Mouse (Mus musculus) testis, postnatal 14 days (tissue): ENCODE data around the gene Erh.

ENCODE experiments used
- DNase-seq: peaks from one replicate; pipeline ENCODE4 v3.0.0; 2021; ENCODE audit warnings: low spot score

The Erh gene

DNA sequence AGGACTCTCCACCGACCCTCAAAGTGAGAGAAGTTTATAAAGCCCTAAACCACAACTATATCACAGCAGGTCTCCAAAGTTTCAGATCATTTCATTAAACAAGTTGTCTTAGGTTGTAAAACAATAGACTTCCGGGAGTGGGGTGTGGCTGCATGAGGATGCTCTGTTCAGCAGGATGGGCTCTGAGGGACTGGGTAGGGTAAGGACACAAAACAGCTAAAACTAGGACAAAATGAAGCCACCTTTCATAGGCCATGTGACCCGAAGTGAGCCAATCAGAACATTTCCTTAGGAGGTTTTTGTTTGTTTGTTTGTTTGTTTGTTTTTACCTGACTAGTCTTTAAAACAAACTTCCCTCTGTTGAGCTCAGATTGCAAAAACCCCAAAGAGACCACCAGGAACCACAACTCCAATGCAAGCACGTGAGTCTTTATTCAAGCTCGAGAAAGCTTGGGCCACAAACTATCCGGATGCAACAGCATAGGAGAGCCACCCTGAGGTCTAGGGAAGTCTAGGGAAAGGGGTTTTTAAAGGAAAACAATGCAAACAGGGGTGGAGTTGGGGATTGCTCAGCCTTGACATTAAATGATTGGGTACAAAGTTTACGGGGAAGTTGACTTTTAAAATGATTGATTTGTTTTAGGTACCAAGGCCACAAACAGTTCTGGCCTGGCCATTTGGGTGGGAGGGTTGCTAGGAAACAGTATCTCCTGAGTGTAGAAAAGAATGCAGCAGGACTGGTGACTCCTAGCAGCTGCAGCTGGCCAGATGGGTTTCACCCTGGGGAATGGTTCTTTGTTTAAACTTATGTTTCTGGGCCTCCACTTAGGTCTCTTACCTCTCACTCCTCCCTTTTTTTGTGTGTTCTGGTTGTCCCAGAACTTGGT lies 28.5 kb downstream of the Erh start:
- no peak for DNase-seq

DNA sequence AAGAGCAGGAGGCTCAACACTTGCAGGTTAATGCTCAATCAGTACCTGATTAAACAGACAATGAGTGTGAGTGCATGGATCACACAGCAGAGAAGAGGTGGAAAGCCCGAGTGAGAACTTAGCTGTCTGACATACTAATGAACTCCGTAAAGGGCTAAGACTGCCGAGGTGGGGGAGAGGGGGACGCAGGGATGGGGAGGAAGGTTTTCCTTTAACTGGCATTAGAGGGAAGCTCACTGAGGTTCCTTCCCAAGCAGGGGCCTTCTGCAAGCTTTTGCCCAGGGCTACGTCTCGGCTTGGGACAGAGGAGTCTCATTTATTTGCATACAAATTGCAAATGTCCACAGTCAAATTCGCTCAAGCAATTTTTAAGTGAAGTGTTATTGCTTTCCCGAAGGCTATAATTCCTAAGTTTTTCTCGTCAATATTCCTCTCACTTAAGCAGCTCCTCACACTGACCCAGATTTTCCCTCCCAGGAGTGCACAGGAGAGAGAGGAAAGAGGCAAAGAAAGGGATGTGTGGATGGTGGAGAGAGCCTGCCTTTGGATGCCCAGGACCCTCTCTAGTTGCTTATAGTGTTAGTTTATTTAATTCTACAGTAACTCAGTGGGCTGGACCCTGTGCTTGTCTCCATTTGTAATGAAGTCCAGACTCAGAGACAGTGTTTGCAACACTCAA lies 31.9 kb downstream of the Erh start:
- DNase-seq: no peak

GRCm38 (mm10) chr12:80609928-80610327 lies 34.2 kb downstream of the Erh start:
- no peak for DNase-seq

DNA sequence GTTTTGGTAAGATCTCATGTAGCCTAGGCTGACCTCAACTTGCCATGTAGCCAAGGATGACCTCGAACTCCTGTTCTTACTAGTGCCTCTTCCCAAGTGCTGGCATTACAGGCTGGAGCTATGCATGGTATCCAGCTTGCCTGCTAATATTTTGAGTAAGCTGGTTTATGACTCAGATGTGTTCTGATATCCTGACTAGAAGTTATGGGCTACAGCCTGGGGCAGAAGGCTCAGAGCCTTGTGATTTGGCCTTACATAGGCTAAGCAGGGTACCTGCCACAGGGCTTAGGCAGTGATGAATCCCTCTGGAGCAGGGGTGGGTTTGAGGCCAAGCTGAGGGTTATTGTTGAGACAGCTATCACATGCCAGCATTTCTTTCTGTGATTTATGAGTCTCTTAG lies 35.6 kb downstream of the Erh start:
- no peak for DNase-seq

DNA sequence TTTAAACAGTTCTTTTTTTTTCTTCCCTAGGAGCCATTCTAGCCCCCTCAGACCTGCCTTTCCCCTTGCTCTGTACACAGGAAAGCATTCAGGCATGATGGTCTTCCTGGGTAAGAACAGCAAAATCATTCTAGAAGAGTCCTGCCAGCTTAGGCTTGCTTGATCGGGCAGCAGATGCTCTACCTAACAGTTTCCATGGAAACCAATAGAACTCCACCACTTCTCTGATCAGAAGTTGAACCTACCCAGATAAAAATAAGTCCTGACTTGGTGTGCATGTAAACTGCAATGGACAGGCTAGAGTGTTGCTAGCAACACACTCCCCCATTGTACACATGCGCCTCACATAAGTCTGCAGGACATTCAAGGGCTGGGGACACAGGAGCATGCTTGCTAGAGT lies 39.9 kb downstream of the Erh start:
- DNase-seq: no peak

- DNase-seq: no peak
Measured at GRCm38 (mm10) chr12:80603566-80603965, 40.6 kb downstream of the Erh start.

GRCm38 (mm10) chr12:80602432-80602831 lies 41.7 kb downstream of the Erh start:
- no peak for DNase-seq

DNA sequence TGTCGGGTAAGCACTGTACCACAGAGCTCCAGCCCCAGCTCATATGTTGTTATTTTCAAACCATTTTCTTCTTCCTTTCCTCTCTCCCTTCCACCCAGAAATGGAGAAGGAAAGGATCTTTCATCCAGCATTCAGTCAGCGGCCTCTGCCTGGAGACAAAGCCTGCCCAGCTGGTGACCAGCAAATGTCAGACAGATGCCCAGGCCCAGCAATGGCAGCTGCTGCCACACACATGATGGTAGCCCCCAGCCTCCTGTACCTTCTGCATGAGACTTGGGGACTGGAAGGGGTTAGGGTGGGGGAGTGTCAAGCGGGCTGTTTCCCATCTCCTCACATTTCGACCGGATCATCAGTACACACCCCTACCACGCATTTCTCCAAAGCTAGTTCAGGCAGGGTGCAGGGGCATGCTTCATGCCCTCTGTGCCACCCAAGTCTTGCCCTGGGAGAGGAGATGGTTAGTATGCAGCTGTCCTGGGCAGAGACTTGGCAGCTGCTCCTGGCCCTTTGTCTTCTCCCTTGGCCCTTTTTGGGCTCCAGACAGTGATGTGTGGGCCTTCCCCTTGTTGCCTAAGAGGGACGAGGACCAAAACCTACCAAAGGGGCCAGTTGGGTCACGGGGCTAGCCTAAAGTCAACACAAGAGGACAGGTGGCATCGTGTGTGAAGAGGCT lies 42.4 kb downstream of the Erh start:
- DNase-seq: no peak

- no peak for DNase-seq
Measured at GRCm38 (mm10) chr12:80598756-80599155, 45.4 kb downstream of the Erh start.

- no peak for DNase-seq
Measured at GRCm38 (mm10) chr12:80598236-80598635, 45.9 kb downstream of the Erh start.

DNA sequence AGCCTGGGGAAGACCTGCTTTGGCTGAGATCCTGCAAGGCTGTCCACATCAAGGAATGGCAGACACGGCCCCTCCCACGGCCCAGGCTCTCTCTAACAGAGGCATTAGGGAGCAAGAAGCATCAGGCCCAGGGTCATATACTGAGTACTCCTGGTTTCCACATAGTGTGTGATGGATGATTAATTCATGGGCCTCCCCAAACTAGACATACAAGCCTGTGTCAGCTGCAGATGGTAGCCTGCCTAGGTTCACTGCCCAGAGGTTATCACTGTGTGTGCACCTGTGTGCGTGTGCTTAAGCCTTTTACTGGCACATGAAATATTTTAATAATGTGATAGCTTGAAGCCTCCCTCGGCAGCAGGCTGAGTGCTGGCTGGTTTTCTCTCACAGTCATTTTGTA lies 48.2 kb downstream of the Erh start:
- no peak for DNase-seq

DNA sequence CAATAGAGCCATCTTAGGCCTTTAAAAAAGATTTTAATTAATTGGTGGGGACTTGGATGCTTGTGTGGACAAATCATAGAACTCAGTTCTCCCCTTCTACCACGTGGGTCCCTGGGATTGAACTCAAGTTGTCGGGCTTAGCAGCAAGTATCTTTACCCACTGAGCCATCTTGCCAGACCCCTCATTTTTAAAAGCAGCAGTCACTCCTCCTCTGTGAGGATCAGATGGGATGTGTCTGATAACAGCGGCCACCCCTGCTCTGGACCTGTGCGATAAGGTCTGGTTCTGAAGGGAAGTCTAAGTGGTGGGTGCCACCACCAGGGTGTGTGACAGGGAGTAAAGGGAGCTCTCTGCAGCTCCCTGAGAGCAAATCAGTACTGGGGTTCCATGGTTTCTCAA lies 48.6 kb downstream of the Erh start:
- DNase-seq: no peak

- no peak for DNase-seq
Measured at GRCm38 (mm10) chr12:80594781-80595180, 49.4 kb downstream of the Erh start.

DNA sequence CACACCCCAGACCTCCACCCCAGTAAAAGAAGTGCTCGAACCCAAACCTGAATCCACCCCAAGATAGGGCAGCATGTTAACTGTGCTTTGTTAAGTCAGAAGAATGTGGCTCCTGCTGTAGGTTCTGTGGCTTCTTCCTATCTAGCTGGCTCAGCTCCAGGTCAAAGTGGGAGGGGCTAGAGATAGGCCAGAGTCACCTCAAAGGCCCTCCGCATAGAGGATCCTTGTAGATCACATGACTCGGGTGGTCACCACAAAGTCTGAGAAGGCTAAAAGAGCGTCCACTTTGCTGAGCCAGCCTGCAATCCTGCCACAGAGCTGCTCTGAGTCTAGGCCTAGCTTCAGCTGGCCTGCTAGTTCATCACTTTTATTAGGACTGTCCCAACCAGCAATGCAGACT lies 50.0 kb downstream of the Erh start:
- DNase-seq: no peak

GRCm38 (mm10) chr12:80584973-80585372 lies 59.2 kb downstream of the Erh start:
- DNase-seq: no peak
